Mouse (Mus musculus) spleen, adult 2 months (tissue): ENCODE results near the gene Kcnd3. TPM values are rescaled to one million over a fixed set of nuclear protein-coding genes. Genes with fewer than 3 reads are reported as not detected.

Experiments used
- DNase-seq, 2 experiments: peaks; one replicate each; pipeline versions ENCODE4 v3.0.0 to v3.0.0-alpha.2; 2012 to 2021; ENCODE audit warnings: low spot score in 2 of 2, low read depth in 1 of 2
- H3K27ac ChIP-seq: fragments of 200-500 bp; 2 replicates; pipeline ENCODE4 v1.5.1; 2012; ENCODE audit warnings: low read length, inconsistent platforms; ENCODE audit not compliant: insufficient read depth
- H3K27me3 ChIP-seq: fragments of 200-500 bp; 2 replicates; pipeline ENCODE4 v1.6.1; 2012; ENCODE audit warnings: mild to moderate bottlenecking, moderate library complexity, low read length, inconsistent platforms; ENCODE audit not compliant: control insufficient read depth, insufficient read depth
- H3K36me3 ChIP-seq: fragments of 200-500 bp; 2 replicates; pipeline ENCODE4 v1.6.1; 2012; ENCODE audit warnings: mild to moderate bottlenecking, low read length, inconsistent platforms; ENCODE audit not compliant: control insufficient read depth, insufficient read depth
- H3K4me1 ChIP-seq: fragments of 200-500 bp; 2 replicates; pipeline ENCODE4 v1.6.1; 2011; ENCODE audit warnings: inconsistent platforms; ENCODE audit not compliant: control insufficient read depth, insufficient read depth, insufficient read length
- H3K4me3 ChIP-seq: fragments of 200-500 bp; 2 replicates; pipeline ENCODE4 v1.5.1; 2011; ENCODE audit warnings: mild to moderate bottlenecking, inconsistent platforms; ENCODE audit not compliant: insufficient read depth, insufficient read length; ENCODE audit errors: extremely low read depth
- CTCF ChIP-seq: fragments of 200-500 bp; IDR thresholded peaks from 2 replicates; pipeline ENCODE4 v1.5.1; 2011; ENCODE audit warnings: mild to moderate bottlenecking, inconsistent platforms; ENCODE audit not compliant: insufficient read depth, insufficient read length, insufficient replicate concordance; ENCODE audit errors: extremely low read depth
- POLR2A ChIP-seq: fragments of 200-500 bp; IDR thresholded peaks from 2 replicates; pipeline ENCODE4 v1.6.1; 2011; ENCODE audit warnings: low read depth, low read length, inconsistent platforms
- WGBS: fragments of 180-500 bp; shearing (Covaris S2); methylation state at CpG from one replicate; pipeline ENCODE4 v1.1.7; 2018; 5-methylcytosine and 5-hydroxymethylcytosine counted together
- polyA plus RNA-seq: library from polyadenylated mRNA; depleted of rRNA; stranded (reverse); fragments of >200 nt; gene quantifications from 2 replicates; pipeline ENCODE4 v1.2.3, GENCODE M21; 2012

The Kcnd3 gene
- polyA plus RNA-seq, 1 experiment = 2.5 TPM

- no peak overlapping the region for H3K27ac ChIP-seq
- no peak overlapping the region for H3K4me3 ChIP-seq
- 78% methylated on average over 1 of the region's 1 CpGs for WGBS
- TF ChIP-seq CTCF = no peak
- no peaks in the 10 kb centered on the region for H3K27me3 ChIP-seq
- no peaks in the 10 kb centered on the region for H3K36me3 ChIP-seq
- DNase-seq = no peak
- H3K4me1 ChIP-seq = no peaks in the 10 kb centered on the region
Observed at GRCm38 (mm10) chr3:105515640-105516039, 63.5 kb downstream of the Kcnd3 start.

- H3K4me3 ChIP-seq = no peak overlapping the region
- no peaks in the 10 kb centered on the region for H3K36me3 ChIP-seq
- DNase-seq = no peak
- no peak for TF ChIP-seq CTCF
- no peak for TF ChIP-seq POLR2A
- WGBS = 64% methylated on average over 6 of the region's 6 CpGs
- no peaks in the 10 kb centered on the region for H3K27me3 ChIP-seq
- no peaks in the 10 kb centered on the region for H3K4me1 ChIP-seq
- H3K27ac ChIP-seq = no peak overlapping the region
Observed at GRCm38 (mm10) chr3:105520446-105520845, 68.3 kb downstream of the Kcnd3 start.

GRCm38 (mm10) chr3:105521178-105521631, 69.1 kb downstream of the Kcnd3 start:
- TF ChIP-seq CTCF = no peak
- TF ChIP-seq POLR2A = no peak
- no peak overlapping the region for H3K27ac ChIP-seq

GRCm38 (mm10) chr3:105521639-105522038, 69.5 kb downstream of the Kcnd3 start:
- H3K4me1 ChIP-seq = no peaks in the 10 kb centered on the region
- H3K27ac ChIP-seq = no peak overlapping the region
- no peaks in the 10 kb centered on the region for H3K27me3 ChIP-seq
- no peak for DNase-seq
- no peaks in the 10 kb centered on the region for H3K36me3 ChIP-seq
- no peak overlapping the region for H3K4me3 ChIP-seq
- WGBS = 86% methylated on average over 4 of the region's 4 CpGs
- TF ChIP-seq CTCF = no peak
- TF ChIP-seq POLR2A = no peak

More at GRCm38 (mm10) chr3:105521178-105521631, 69.1 kb downstream of the Kcnd3 start:
- Histone ChIP-seq H3K27me3 (no peaks in the 10 kb centered on the region), H3K36me3 (no peaks in the 10 kb centered on the region), H3K4me3 (no peak overlapping the region), H3K4me1 (no peaks in the 10 kb centered on the region)
- 51% methylated on average over 12 of the region's 12 CpGs for WGBS
- no peak for DNase-seq

GRCm38 (mm10) chr3:105528860-105529259, 76.7 kb downstream of the Kcnd3 start:
- no peaks in the 10 kb centered on the region for H3K27me3 ChIP-seq
- TF ChIP-seq POLR2A = no peak
- no peak for TF ChIP-seq CTCF

GRCm38 (mm10) chr3:105529700-105530099, 77.6 kb downstream of the Kcnd3 start:
- no peak for DNase-seq
- no peak overlapping the region for H3K4me3 ChIP-seq
- 57% methylated on average over 5 of the region's 5 CpGs for WGBS
- no peaks in the 10 kb centered on the region for H3K27me3 ChIP-seq
- H3K27ac ChIP-seq = no peak overlapping the region
- TF ChIP-seq CTCF = no peak
- no peak for TF ChIP-seq POLR2A
- no peaks in the 10 kb centered on the region for H3K4me1 ChIP-seq
- no peaks in the 10 kb centered on the region for H3K36me3 ChIP-seq

More at GRCm38 (mm10) chr3:105528860-105529259, 76.7 kb downstream of the Kcnd3 start:
- Histone ChIP-seq H3K27ac (no peak overlapping the region), H3K4me1 (no peaks in the 10 kb centered on the region), H3K4me3 (no peak overlapping the region), H3K36me3 (no peaks in the 10 kb centered on the region)
- no peak for DNase-seq
- 76% methylated on average over 8 of the region's 8 CpGs for WGBS

- Histone ChIP-seq H3K4me3 (no peak overlapping the region), H3K27me3 (no peaks in the 10 kb centered on the region), H3K36me3 (no peaks in the 10 kb centered on the region), H3K4me1 (no peaks in the 10 kb centered on the region), H3K27ac (no peak overlapping the region)
- WGBS = 55% methylated on average over 11 of the region's 11 CpGs
- no peak for TF ChIP-seq CTCF
- no peak for TF ChIP-seq POLR2A
- DNase-seq = no peak
Observed at GRCm38 (mm10) chr3:105530363-105531130, 78.4 kb downstream of the Kcnd3 start.
